Mouse (Mus musculus) liver, embryonic 14.5 days (tissue): Measurements from ENCODE around the gene Olfr1176. TPM values are rescaled to one million over a fixed set of nuclear protein-coding genes. Genes with fewer than 3 reads are reported as not detected.

Source experiments
- ATAC-seq: fragments of 200-750 bp; cut with Nextera tagmentation; 2 replicates; pipeline ENCODE4 v1.8.0; 2017; ENCODE audit warnings: moderate number of reproducible peaks, mild to moderate bottlenecking, moderate library complexity; ENCODE audit not compliant: insufficient read depth
- DNase-seq, 3 experiments: peaks; one replicate each; pipeline ENCODE4 v3.0.0-alpha.2; 2012 to 2013; ENCODE audit warnings: low read depth in 3 of 3, low spot score in 3 of 3
- H3K27ac ChIP-seq: fragments of 300-500 bp; sonication (generic); 2 replicates; pipeline ENCODE4 v1.5.1; 2014; ENCODE audit warnings: moderate library complexity, mild to moderate bottlenecking, control low read depth, inconsistent platforms
- H3K27me3 ChIP-seq: fragments of 300-500 bp; sonication (generic); 2 replicates; pipeline ENCODE4 v1.6.1; 2014; ENCODE audit warnings: mild to moderate bottlenecking, low read length, moderate library complexity; ENCODE audit not compliant: control insufficient read depth, insufficient read depth
- H3K36me3 ChIP-seq: fragments of 300-500 bp; sonication (generic); replicated peaks from 2 replicates; pipeline ENCODE4 v1.6.1; 2014; ENCODE audit warnings: low read depth; ENCODE audit not compliant: control insufficient read depth, insufficient read depth
- H3K4me1 ChIP-seq, 2 experiments: fragments of 200-500 bp in 1 of 2; fragments of 300-500 bp in 1 of 2; sonication (generic) in 1 of 2; replicated peaks; 2 replicates each; pipeline ENCODE4 v1.6.1; 2012 to 2014; ENCODE audit warnings: antibody characterized with exemption in 1 of 2, inconsistent platforms in 1 of 2, low read length in 1 of 2; ENCODE audit not compliant: control insufficient read depth in 2 of 2, insufficient read depth in 2 of 2
- H3K4me2 ChIP-seq: fragments of 300-500 bp; sonication (generic); 2 replicates; pipeline ENCODE4 v1.6.1; 2014; ENCODE audit warnings: low read depth, mild to moderate bottlenecking, control low read depth, moderate library complexity
- H3K4me3 ChIP-seq, 2 experiments: fragments of 200-500 bp in 1 of 2; fragments of 300-500 bp in 1 of 2; sonication (generic) in 1 of 2; 2 replicates each; pipeline ENCODE4 v1.5.1; 2012 to 2014; ENCODE audit warnings: low read depth in 2 of 2, low read length in 2 of 2, mild to moderate bottlenecking in 2 of 2, control low read depth in 1 of 2, inconsistent platforms in 1 of 2, moderate library complexity in 1 of 2; ENCODE audit not compliant: insufficient read depth in 1 of 2
- H3K9ac ChIP-seq: fragments of 300-500 bp; sonication (generic); replicated peaks from 2 replicates; pipeline ENCODE4 v1.6.1; 2014; ENCODE audit warnings: mild to moderate bottlenecking, control low read depth, moderate library complexity
- H3K9me3 ChIP-seq: fragments of 300-500 bp; sonication (generic); 2 replicates; pipeline ENCODE4 v1.6.1; 2016; ENCODE audit warnings: low read length, mixed read lengths; ENCODE audit not compliant: control insufficient read depth
- EP300 ChIP-seq: IDR thresholded peaks from 2 replicates; pipeline ENCODE4 v1.6.1; 2016; ENCODE audit warnings: antibody characterized with exemption, low read depth
- WGBS: fragments of 180-500 bp; shearing (Covaris S2); extraction: QIAGEN DNeasy Blood & Tissue Kit; methylation state at CpG from one replicate; pipeline ENCODE4 v1.1.7; 2014; ENCODE audit not compliant: insufficient replicate concordance; 5-methylcytosine and 5-hydroxymethylcytosine counted together
- polyA plus RNA-seq, 2 experiments: library from polyadenylated mRNA; depleted of rRNA in 1 of 2; stranded (reverse) in 1 of 2; unstranded in 1 of 2; fragments of >200 nt; fragmentation: Nextera tagmentation in 1 of 2; extraction: Ambion mirVana in 1 of 2; gene quantifications; 2 replicates each; pipeline versions ENCODE4 v1.2.1 to v1.2.3; 2012 to 2014

Olfr1176 gene
- polyA plus RNA-seq, 2 experiments, result not detected

DNA sequence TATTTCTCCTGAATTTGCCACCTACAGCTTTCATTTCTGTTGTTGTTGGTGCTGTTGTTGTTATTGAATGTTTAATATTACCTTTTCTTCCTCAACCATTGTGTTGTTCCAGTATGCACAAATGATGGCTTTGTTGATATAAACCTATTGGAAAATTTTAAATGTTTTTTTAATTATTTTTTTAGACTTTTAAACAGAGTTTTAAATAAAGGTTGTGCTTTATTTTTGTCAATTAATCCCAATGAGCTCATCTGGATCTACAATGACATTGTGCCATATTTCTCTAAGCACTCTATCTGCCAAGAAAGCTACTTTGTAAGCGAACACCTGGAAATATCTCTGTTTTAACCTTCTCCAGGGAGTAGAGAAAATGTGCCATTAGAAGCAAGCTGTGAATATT lies 50.2 kb downstream of the Olfr1176 start, which contains the start of gene Olfr1178:
Olfr1178 (plus strand) TSS at position 301 of the 400 bp plus-strand sequence.
- Histone ChIP-seq H3K4me2 (no peak within 1 kb of the TSS), H3K27me3 (no peaks in the 10 kb centered on the region), H3K4me1 (no peaks in the 10 kb centered on the region), H3K9ac (no peak within 1 kb of the TSS), H3K4me3 (no peak within 1 kb of the TSS), H3K36me3 (no peaks in the 10 kb centered on the region), H3K9me3 (no peaks in the 10 kb centered on the region), H3K27ac (no peak within 1 kb of the TSS)
- 59% methylated on average over 1 of the region's 1 CpGs for WGBS
- DNase-seq, result no peak
- no peak for ATAC-seq
- TF ChIP-seq EP300, result no peak

Other genes with a start within 250 kb of the Olfr1176 start
- not detected in 2 replicates for gene Olfr1164, start 242.8 kb upstream of the Olfr1176 start, polyA plus RNA-seq (2012; rRNA removed)
- not detected in 2 replicates for gene Olfr1164, start 242.8 kb upstream of the Olfr1176 start, polyA plus RNA-seq (2014; fragmentation: Nextera tagmentation; extraction: Ambion mirVana)
- not detected in 2 replicates for gene Olfr1166, start 208.4 kb upstream of the Olfr1176 start, polyA plus RNA-seq (2012; rRNA removed)
- gene Olfr1166, start 208.4 kb upstream of the Olfr1176 start, polyA plus RNA-seq (2014; fragmentation: Nextera tagmentation; extraction: Ambion mirVana), result not detected in 2 replicates
- not detected in 2 replicates for gene Olfr1167, start 181.5 kb upstream of the Olfr1176 start, polyA plus RNA-seq (2012; rRNA removed)
- gene Olfr1167, start 181.5 kb upstream of the Olfr1176 start, polyA plus RNA-seq (2014; fragmentation: Nextera tagmentation; extraction: Ambion mirVana), result not detected in 2 replicates
- gene Olfr1168, start 154.8 kb upstream of the Olfr1176 start, polyA plus RNA-seq (2012; rRNA removed), result not detected in 2 replicates
- not detected in 2 replicates for gene Olfr1168, start 154.8 kb upstream of the Olfr1176 start, polyA plus RNA-seq (2014; fragmentation: Nextera tagmentation; extraction: Ambion mirVana)
- gene Olfr1170, start 108.4 kb upstream of the Olfr1176 start, polyA plus RNA-seq (2012; rRNA removed), result not detected in 2 replicates
- not detected in 2 replicates for gene Olfr1170, start 108.4 kb upstream of the Olfr1176 start, polyA plus RNA-seq (2014; fragmentation: Nextera tagmentation; extraction: Ambion mirVana)
- not detected in 2 replicates for gene Olfr1173, start 56.8 kb upstream of the Olfr1176 start, polyA plus RNA-seq (2012; rRNA removed)
- not detected in 2 replicates for gene Olfr1173, start 56.8 kb upstream of the Olfr1176 start, polyA plus RNA-seq (2014; fragmentation: Nextera tagmentation; extraction: Ambion mirVana)
- not detected in 2 replicates for gene Olfr1174-ps, start 21.6 kb upstream of the Olfr1176 start, polyA plus RNA-seq (2012; rRNA removed)
- gene Olfr1174-ps, start 21.6 kb upstream of the Olfr1176 start, polyA plus RNA-seq (2014; fragmentation: Nextera tagmentation; extraction: Ambion mirVana), result not detected in 2 replicates
- gene Olfr1175-ps, start 9.5 kb upstream of the Olfr1176 start, polyA plus RNA-seq (2012; rRNA removed), result not detected in 2 replicates
- not detected in 2 replicates for gene Olfr1175-ps, start 9.5 kb upstream of the Olfr1176 start, polyA plus RNA-seq (2014; fragmentation: Nextera tagmentation; extraction: Ambion mirVana)
- gene Olfr1177-ps, start 9.8 kb downstream of the Olfr1176 start, polyA plus RNA-seq (2012; rRNA removed), result not detected in 2 replicates
- not detected in 2 replicates for gene Olfr1177-ps, start 9.8 kb downstream of the Olfr1176 start, polyA plus RNA-seq (2014; fragmentation: Nextera tagmentation; extraction: Ambion mirVana)
- not detected in 2 replicates for gene Olfr1178, start 50.3 kb downstream of the Olfr1176 start, polyA plus RNA-seq (2012; rRNA removed)
- not detected in 2 replicates for gene Olfr1178, start 50.3 kb downstream of the Olfr1176 start, polyA plus RNA-seq (2014; fragmentation: Nextera tagmentation; extraction: Ambion mirVana)
- not detected in 2 replicates for gene Olfr1179, start 69.7 kb downstream of the Olfr1176 start, polyA plus RNA-seq (2012; rRNA removed)
- not detected in 2 replicates for gene Olfr1179, start 69.7 kb downstream of the Olfr1176 start, polyA plus RNA-seq (2014; fragmentation: Nextera tagmentation; extraction: Ambion mirVana)
- not detected in 2 replicates for gene Olfr1180, start 82.4 kb downstream of the Olfr1176 start, polyA plus RNA-seq (2012; rRNA removed)
- not detected in 2 replicates for gene Olfr1180, start 82.4 kb downstream of the Olfr1176 start, polyA plus RNA-seq (2014; fragmentation: Nextera tagmentation; extraction: Ambion mirVana)
- gene Olfr1181, start 89.5 kb downstream of the Olfr1176 start, polyA plus RNA-seq (2012; rRNA removed), result not detected in 2 replicates
- gene Olfr1181, start 89.5 kb downstream of the Olfr1176 start, polyA plus RNA-seq (2014; fragmentation: Nextera tagmentation; extraction: Ambion mirVana), result not detected in 2 replicates
- not detected in 2 replicates for gene Gm13757, start 112.4 kb downstream of the Olfr1176 start, polyA plus RNA-seq (2012; rRNA removed)
- not detected in 2 replicates for gene Gm13757, start 112.4 kb downstream of the Olfr1176 start, polyA plus RNA-seq (2014; fragmentation: Nextera tagmentation; extraction: Ambion mirVana)
- not detected in 2 replicates for gene Olfr1183, start 118.1 kb downstream of the Olfr1176 start, polyA plus RNA-seq (2012; rRNA removed)
- gene Olfr1183, start 118.1 kb downstream of the Olfr1176 start, polyA plus RNA-seq (2014; fragmentation: Nextera tagmentation; extraction: Ambion mirVana), result not detected in 2 replicates
- not detected in 2 replicates for gene Olfr1184, start 146.9 kb downstream of the Olfr1176 start, polyA plus RNA-seq (2012; rRNA removed)
- gene Olfr1184, start 146.9 kb downstream of the Olfr1176 start, polyA plus RNA-seq (2014; fragmentation: Nextera tagmentation; extraction: Ambion mirVana), result not detected in 2 replicates
- gene Olfr1185-ps1, start 156.6 kb downstream of the Olfr1176 start, polyA plus RNA-seq (2012; rRNA removed), result not detected in 2 replicates
- not detected in 2 replicates for gene Olfr1185-ps1, start 156.6 kb downstream of the Olfr1176 start, polyA plus RNA-seq (2014; fragmentation: Nextera tagmentation; extraction: Ambion mirVana)
- not detected in 2 replicates for gene Olfr1186, start 181.8 kb downstream of the Olfr1176 start, polyA plus RNA-seq (2012; rRNA removed)
- gene Olfr1186, start 181.8 kb downstream of the Olfr1176 start, polyA plus RNA-seq (2014; fragmentation: Nextera tagmentation; extraction: Ambion mirVana), result not detected in 2 replicates
- gene Olfr1188, start 220.2 kb downstream of the Olfr1176 start, polyA plus RNA-seq (2012; rRNA removed), result not detected in 2 replicates
- gene Olfr1188, start 220.2 kb downstream of the Olfr1176 start, polyA plus RNA-seq (2014; fragmentation: Nextera tagmentation; extraction: Ambion mirVana), result not detected in 2 replicates
- not detected in 2 replicates for gene Olfr1189, start 249.7 kb downstream of the Olfr1176 start, polyA plus RNA-seq (2012; rRNA removed)
- not detected in 2 replicates for gene Olfr1189, start 249.7 kb downstream of the Olfr1176 start, polyA plus RNA-seq (2014; fragmentation: Nextera tagmentation; extraction: Ambion mirVana)